Mouse (Mus musculus): ENCODE results near the gene 2310022B05Rik. TPM values are rescaled to one million over a fixed set of nuclear protein-coding genes. Genes with fewer than 3 reads are reported as not detected.

2310022B05Rik gene
- polyA plus RNA-seq, 1 experiment = 9.3 TPM

DNA sequence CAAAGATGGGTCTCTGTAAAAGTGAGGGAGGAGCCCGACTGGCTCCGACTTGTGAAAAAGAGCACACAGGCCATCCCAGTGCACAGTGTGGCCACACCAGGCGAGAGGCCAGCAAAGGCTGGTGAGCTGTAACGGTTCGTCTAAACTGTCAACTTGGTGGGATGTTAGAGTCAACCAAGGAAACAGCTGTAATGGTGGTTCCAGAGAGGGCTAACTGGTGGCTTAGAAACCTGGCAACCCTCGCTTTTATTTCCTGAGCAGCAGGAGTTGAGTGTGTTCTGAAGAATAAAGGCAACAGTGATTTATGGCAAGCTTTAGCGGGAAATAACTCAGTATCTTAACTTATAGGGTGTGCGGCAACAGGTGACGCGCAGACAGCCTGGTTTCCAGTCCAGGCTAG is 19.0 kb upstream of the 2310022B05Rik start:
- Histone ChIP-seq H3K27ac (ENCODE audit: insufficient read depth, low read depth, low read length) (no peak overlapping the region), H3K4me3 (ENCODE audit: insufficient read depth, low read length) (no peak overlapping the region), H3K4me1 (ENCODE audit: control insufficient read depth, insufficient read depth, low read length) (no peaks in the 10 kb centered on the region)
- TF ChIP-seq POLR2A (IDR thresholded peaks at IDR 0.05; ENCODE audit: borderline replicate concordance, low read depth, low read length) = no peak
- no peak for TF ChIP-seq CTCF (IDR thresholded peaks at IDR 0.05; ENCODE audit: low read depth, low read length)

DNA sequence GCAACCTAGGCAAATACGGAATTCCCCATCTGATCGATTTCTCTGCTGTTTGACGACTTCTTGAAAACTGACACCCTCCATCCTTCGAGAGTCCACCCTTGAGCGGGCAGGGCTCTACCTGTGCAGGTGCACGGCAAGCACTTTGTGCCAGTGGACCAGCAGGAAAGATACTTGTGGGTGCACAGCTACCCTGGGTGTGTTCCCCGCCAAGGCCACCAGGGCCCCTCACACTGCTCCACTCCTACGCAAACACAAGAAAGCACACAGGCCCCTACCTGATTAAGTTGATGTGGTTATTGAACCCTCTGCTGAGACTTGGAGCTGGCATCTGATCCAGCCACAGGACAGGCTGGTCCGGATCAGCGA is 18.6 kb upstream of the 2310022B05Rik start:
- Histone ChIP-seq H3K27ac (ENCODE audit: insufficient read depth, low read depth, low read length) (no peak overlapping the region), H3K4me1 (ENCODE audit: control insufficient read depth, insufficient read depth, low read length) (no peaks in the 10 kb centered on the region), H3K4me3 (ENCODE audit: insufficient read depth, low read length) (no peak overlapping the region)
- TF ChIP-seq POLR2A (IDR thresholded peaks at IDR 0.05; ENCODE audit: borderline replicate concordance, low read depth, low read length) = no peak
- no peak for TF ChIP-seq CTCF (IDR thresholded peaks at IDR 0.05; ENCODE audit: low read depth, low read length)

GRCm38 (mm10) chr8:124681077-124681791 is 18.1 kb upstream of the 2310022B05Rik start:
- TF ChIP-seq POLR2A (IDR thresholded peaks at IDR 0.05; ENCODE audit: borderline replicate concordance, low read depth, low read length) = no peak
- no peak for TF ChIP-seq CTCF (IDR thresholded peaks at IDR 0.05; ENCODE audit: low read depth, low read length)
- no peak overlapping the region for H3K4me3 ChIP-seq (ENCODE audit: insufficient read depth, low read length)
- H3K4me1 ChIP-seq (ENCODE audit: control insufficient read depth, insufficient read depth, low read length) = no peaks in the 10 kb centered on the region
- H3K27ac ChIP-seq (ENCODE audit: insufficient read depth, low read depth, low read length) = no peak overlapping the region

GRCm38 (mm10) chr8:124678246-124678645 is 15.1 kb upstream of the 2310022B05Rik start:
- no peak for TF ChIP-seq CTCF (IDR thresholded peaks at IDR 0.05; ENCODE audit: low read depth, low read length)
- TF ChIP-seq POLR2A (IDR thresholded peaks at IDR 0.05; ENCODE audit: borderline replicate concordance, low read depth, low read length) = no peak
- Histone ChIP-seq H3K4me1 (ENCODE audit: control insufficient read depth, insufficient read depth, low read length) (no peaks in the 10 kb centered on the region), H3K4me3 (ENCODE audit: insufficient read depth, low read length) (no peak overlapping the region), H3K27ac (ENCODE audit: insufficient read depth, low read depth, low read length) (no peak overlapping the region)

GRCm38 (mm10) chr8:124677486-124677885 is 14.3 kb upstream of the 2310022B05Rik start:
- TF ChIP-seq POLR2A (IDR thresholded peaks at IDR 0.05; ENCODE audit: borderline replicate concordance, low read depth, low read length) = no peak
- peak; percentile 75 for TF ChIP-seq CTCF (IDR thresholded peaks at IDR 0.05; ENCODE audit: low read depth, low read length)

GRCm38 (mm10) chr8:124677078-124677477 is 13.9 kb upstream of the 2310022B05Rik start:
- no peak overlapping the region for H3K4me3 ChIP-seq (ENCODE audit: insufficient read depth, low read length)
- TF ChIP-seq CTCF (IDR thresholded peaks at IDR 0.05; ENCODE audit: low read depth, low read length) (no peak), POLR2A (IDR thresholded peaks at IDR 0.05; ENCODE audit: borderline replicate concordance, low read depth, low read length) (no peak)
- no peaks in the 10 kb centered on the region for H3K4me1 ChIP-seq (ENCODE audit: control insufficient read depth, insufficient read depth, low read length)
- no peak overlapping the region for H3K27ac ChIP-seq (ENCODE audit: insufficient read depth, low read depth, low read length)

More at GRCm38 (mm10) chr8:124677486-124677885, 14.3 kb upstream of the 2310022B05Rik start:
- no peak overlapping the region for H3K4me3 ChIP-seq (ENCODE audit: insufficient read depth, low read length)
- H3K27ac ChIP-seq (ENCODE audit: insufficient read depth, low read depth, low read length) = no peak overlapping the region
- H3K4me1 ChIP-seq (ENCODE audit: control insufficient read depth, insufficient read depth, low read length) = no peaks in the 10 kb centered on the region

- H3K27ac ChIP-seq (ENCODE audit: insufficient read depth, low read depth, low read length) = no peak overlapping the region
- no peak overlapping the region for H3K4me3 ChIP-seq (ENCODE audit: insufficient read depth, low read length)
- TF ChIP-seq POLR2A (IDR thresholded peaks at IDR 0.05; ENCODE audit: borderline replicate concordance, low read depth, low read length) (no peak), CTCF (IDR thresholded peaks at IDR 0.05; ENCODE audit: low read depth, low read length) (no peak)
- H3K4me1 ChIP-seq (ENCODE audit: control insufficient read depth, insufficient read depth, low read length) = no peaks in the 10 kb centered on the region
These were observed 13.5 kb upstream of the 2310022B05Rik start for GRCm38 (mm10) chr8:124676661-124677060.

DNA sequence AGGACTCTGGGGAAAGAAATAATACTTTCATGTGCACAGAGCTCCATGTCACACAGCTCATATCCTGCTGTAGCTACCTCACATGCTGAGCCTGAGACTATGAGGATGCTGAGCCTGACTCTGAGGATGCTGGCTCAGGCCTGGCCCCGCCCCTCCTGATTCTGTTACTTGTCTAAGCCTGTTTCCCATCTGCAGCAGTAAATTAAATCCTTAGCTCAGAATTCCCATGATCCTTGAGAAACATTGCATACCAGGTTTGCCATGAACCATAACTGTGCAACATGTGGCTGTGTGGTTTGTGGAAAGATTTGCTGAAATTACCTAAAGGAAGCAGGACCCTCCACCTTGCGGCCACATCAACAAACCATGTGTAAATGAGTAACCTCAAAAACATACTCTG is 9.2 kb upstream of the 2310022B05Rik start:
- no peak overlapping the region for H3K4me3 ChIP-seq (ENCODE audit: insufficient read depth, low read length)
- no peak overlapping the region for H3K27ac ChIP-seq (ENCODE audit: insufficient read depth, low read depth, low read length)
- H3K4me1 ChIP-seq (ENCODE audit: control insufficient read depth, insufficient read depth, low read length) = no peaks in the 10 kb centered on the region
- TF ChIP-seq POLR2A (IDR thresholded peaks at IDR 0.05; ENCODE audit: borderline replicate concordance, low read depth, low read length) = no peak
- no peak for TF ChIP-seq CTCF (IDR thresholded peaks at IDR 0.05; ENCODE audit: low read depth, low read length)

DNA sequence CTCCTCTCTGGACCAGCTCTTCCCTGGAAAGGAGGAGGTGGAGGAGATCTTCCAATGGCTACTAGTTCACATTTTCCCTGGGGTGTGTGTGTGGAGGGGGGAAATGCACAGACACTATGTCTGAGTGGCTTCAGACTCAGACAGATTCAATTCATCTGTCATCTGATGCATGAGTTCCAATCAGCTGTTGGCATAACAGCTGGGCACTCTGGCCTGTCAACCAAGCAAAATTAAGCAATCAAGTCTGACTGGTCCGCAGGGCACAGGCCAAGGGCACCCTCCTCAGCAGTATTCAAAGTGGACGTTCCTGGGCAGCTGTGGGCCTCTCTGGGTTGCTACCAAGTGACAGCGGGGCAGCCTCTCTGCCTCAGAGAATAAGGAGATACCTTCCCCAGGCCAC is 5.6 kb upstream of the 2310022B05Rik start:
- H3K4me1 ChIP-seq (ENCODE audit: control insufficient read depth, insufficient read depth, low read length) = no peaks in the 10 kb centered on the region
- H3K4me3 ChIP-seq (ENCODE audit: insufficient read depth, low read length) = no peak overlapping the region
- TF ChIP-seq POLR2A (IDR thresholded peaks at IDR 0.05; ENCODE audit: borderline replicate concordance, low read depth, low read length) = no peak
- TF ChIP-seq CTCF (IDR thresholded peaks at IDR 0.05; ENCODE audit: low read depth, low read length) = no peak
- H3K27ac ChIP-seq (ENCODE audit: insufficient read depth, low read depth, low read length) = no peak overlapping the region

DNA sequence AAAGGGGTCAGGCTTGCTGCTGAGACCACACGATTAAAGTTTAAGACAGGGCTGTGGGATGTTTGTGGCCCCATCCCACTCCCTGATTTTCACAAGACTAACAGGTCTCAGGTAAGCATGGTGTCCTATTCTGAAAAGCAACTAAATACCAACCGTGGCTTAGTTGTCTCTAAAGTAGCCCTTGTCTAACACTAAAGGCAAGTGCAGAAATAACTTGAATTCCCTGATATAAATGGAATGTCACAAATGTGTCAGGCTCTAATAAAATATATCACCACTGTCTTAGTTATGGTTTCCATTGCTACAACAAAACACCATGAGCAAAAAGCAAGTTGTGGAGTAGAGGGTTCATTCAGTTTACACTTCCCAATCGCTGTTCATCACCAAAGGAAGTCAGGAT is 1.2 kb upstream of the 2310022B05Rik start:
- no peak overlapping the region for H3K4me3 ChIP-seq (ENCODE audit: insufficient read depth, low read length)
- H3K4me1 ChIP-seq (ENCODE audit: control insufficient read depth, insufficient read depth, low read length) = peaks cover 9% of the 10 kb centered on the region
- TF ChIP-seq POLR2A (IDR thresholded peaks at IDR 0.05; ENCODE audit: borderline replicate concordance, low read depth, low read length) = no peak
- no peak for TF ChIP-seq CTCF (IDR thresholded peaks at IDR 0.05; ENCODE audit: low read depth, low read length)
- H3K27ac ChIP-seq (ENCODE audit: insufficient read depth, low read depth, low read length) = no peak overlapping the region
